Comparison of ENCODE assay signal across 28 mouse cellular contexts in the genomic region with DNA sequence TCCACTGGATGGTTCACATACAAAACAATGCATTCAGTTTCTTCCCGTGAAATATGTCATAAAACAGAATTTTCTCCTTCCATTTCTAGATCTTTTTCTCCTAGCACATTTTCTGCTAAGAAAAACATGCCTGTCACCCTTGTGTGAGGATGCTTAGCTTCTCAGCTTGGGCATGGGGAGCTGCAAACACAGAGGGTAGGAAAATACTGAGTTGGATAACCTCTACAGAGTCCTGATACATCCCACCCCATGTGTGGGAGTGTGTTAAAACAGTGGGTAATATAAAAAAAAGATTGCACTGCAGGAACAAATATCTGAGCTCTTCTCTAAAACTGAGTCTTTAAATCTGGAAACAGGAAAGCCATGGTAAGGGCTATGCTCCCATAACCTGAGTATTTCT.
A peak's percentile ranks its signal among the peaks of the same experiment; 100 is the strongest.
DNase-seq lines count a peak whose midpoint lies in the region; ATAC-seq and TF ChIP-seq lines count a peak whose summit lies in the region.
"Had no signal": no experiment of that assay in that cellular context is flagged by ENCODE, and none has a peak within 500 bp of the region (broad histone marks: within the 10 kb centered on the region; RNA-seq: fewer than 3 reads in every experiment).

No protein-coding gene starts in this region.

- H3K4me3 ChIP-seq in hindbrain, postnatal 0 days (ENCODE audit: low read length): no peak overlapping the region
- H3K4me3 ChIP-seq: embryonic facial prominence, embryonic 12.5 days; embryonic facial prominence, embryonic 15.5 days; heart, adult 2 months; heart, embryonic 10.5 days; heart, embryonic 13.5 days had no signal

- no peak for DNase-seq in frontal cortex, postnatal 25 days (ENCODE audit: low spot score in 2 of 2)
- DNase-seq in left cerebral cortex, adult 11 months (ENCODE audit: low spot score): peak; percentile 13
- DNase-seq in left cerebral cortex, postnatal 4 days: no peak
- DNase-seq in right cerebral cortex, postnatal 10 days (ENCODE audit: low spot score in 2 of 2): peak; percentile 19 to 24
- DNase-seq in right cerebral cortex, postnatal 25 days: no peak
- no peak for DNase-seq in hindbrain, postnatal 0 days (ENCODE audit: low spot score)
- DNase-seq: adrenal gland, postnatal 10 days; adrenal gland, postnatal 36 days; B cell, adult 2 months; cerebellum, adult 11 months; cerebellum, adult 2 months; cerebellum, adult 9-11 months; cerebellum, postnatal 25 days; gastrocnemius, postnatal 10 days; gastrocnemius, postnatal 36 days; heart, adult 2 months; heart, postnatal 14 days; heart, postnatal 4 days had no signal

- H3K9ac ChIP-seq in hindbrain, postnatal 0 days (replicated peaks; ENCODE audit: low read length): no peak overlapping the region
- H3K9ac ChIP-seq: embryonic facial prominence, embryonic 12.5 days; embryonic facial prominence, embryonic 15.5 days; heart, embryonic 13.5 days; hindbrain, embryonic 14.5 days had no signal

- intact Hi-C loops in left cerebral cortex, postnatal 4 days (cut with DNase I): no loop called here

- no peaks in the 10 kb centered on the region for H3K36me3 ChIP-seq in hindbrain, postnatal 0 days (ENCODE audit: insufficient read depth, low read length)
- H3K36me3 ChIP-seq: embryonic facial prominence, embryonic 12.5 days; embryonic facial prominence, embryonic 15.5 days; G1E; heart, embryonic 10.5 days; heart, embryonic 13.5 days had no signal

- no peaks in the 10 kb centered on the region for H3K4me1 ChIP-seq in hindbrain, postnatal 0 days (ENCODE audit: insufficient read depth, low read length)
- H3K4me1 ChIP-seq: embryonic facial prominence, embryonic 12.5 days; embryonic facial prominence, embryonic 15.5 days; heart, embryonic 10.5 days; heart, embryonic 13.5 days had no signal

- ATAC-seq in frontal cortex, adult (ENCODE audit: low TSS enrichment): peak; percentile 93
- no peak for ATAC-seq in hindbrain, postnatal 0 days
- ATAC-seq: forebrain, embryonic 14.5 days; Patski had no signal

- TF ChIP-seq CTCF in hindbrain, postnatal 0 days (IDR thresholded peaks at IDR 0.05; ENCODE audit: low read depth): no peak

- no peaks in the 10 kb centered on the region for H3K9me3 ChIP-seq in hindbrain, postnatal 0 days (ENCODE audit: low read length)
- H3K9me3 ChIP-seq: embryonic facial prominence, embryonic 12.5 days; embryonic facial prominence, embryonic 15.5 days; heart, embryonic 10.5 days; heart, embryonic 13.5 days had no signal

- no peaks in the 10 kb centered on the region for H3K27me3 ChIP-seq in hindbrain, postnatal 0 days (ENCODE audit: insufficient read depth, low read length)
- H3K27me3 ChIP-seq: CH12.LX; embryonic facial prominence, embryonic 12.5 days; embryonic facial prominence, embryonic 15.5 days; heart, embryonic 13.5 days; Patski had no signal

- 76% methylated on average over 1 of the region's 1 CpGs for WGBS in hindbrain, postnatal 0 days

- H3K27ac ChIP-seq in hindbrain, postnatal 0 days: no peak overlapping the region
- H3K27ac ChIP-seq: embryonic facial prominence, embryonic 12.5 days; embryonic facial prominence, embryonic 15.5 days; heart, adult 2 months; heart, embryonic 10.5 days; heart, embryonic 13.5 days; hindbrain, embryonic 14.5 days had no signal

- H3K4me2 ChIP-seq in hindbrain, postnatal 0 days (ENCODE audit: low read depth, low read length): no peak overlapping the region
- H3K4me2 ChIP-seq: embryonic facial prominence, embryonic 12.5 days; embryonic facial prominence, embryonic 15.5 days; heart, embryonic 13.5 days; hindbrain, embryonic 14.5 days had no signal

Comparison
In these comparisons a context has a peak if more than half of its experiments do, and no peak if none do; other contexts are left out.
1. DNase-seq: peak in left cerebral cortex, adult 11 months (single experiment) and right cerebral cortex, postnatal 10 days (2 of 2); none in frontal cortex, postnatal 25 days (0 of 2), left cerebral cortex, postnatal 4 days (single experiment), right cerebral cortex, postnatal 25 days (single experiment) and hindbrain, postnatal 0 days (single experiment).